Mouse (Mus musculus) stomach, embryonic 15.5 days (tissue): ENCODE measurements around the gene Kidins220. TPM values are rescaled to one million over a fixed set of nuclear protein-coding genes. Genes with fewer than 3 reads are reported as not detected.

ENCODE experiments used
- ATAC-seq: fragments of 200-750 bp; cut with Nextera tagmentation; 2 replicates; pipeline ENCODE4 v1.8.0; 2017; ENCODE audit warnings: low read depth, moderate number of reproducible peaks, moderate TSS enrichment; ENCODE audit not compliant: insufficient read depth, low FRiP score
- H3K27ac ChIP-seq: fragments of 300-500 bp; sonication (generic); 2 replicates; pipeline ENCODE4 v1.5.1; 2015; ENCODE audit warnings: mild to moderate bottlenecking, inconsistent platforms
- H3K27me3 ChIP-seq: fragments of 300-500 bp; sonication (generic); replicated peaks from 2 replicates; pipeline ENCODE4 v1.6.1; 2015; ENCODE audit warnings: inconsistent platforms
- H3K36me3 ChIP-seq: fragments of 300-500 bp; sonication (generic); 2 replicates; pipeline ENCODE4 v1.6.1; 2015; ENCODE audit warnings: inconsistent platforms
- H3K4me1 ChIP-seq: fragments of 300-500 bp; sonication (generic); 2 replicates; pipeline ENCODE4 v1.6.1; 2015; ENCODE audit warnings: inconsistent platforms
- H3K4me2 ChIP-seq: fragments of 300-500 bp; sonication (generic); 2 replicates; pipeline ENCODE4 v1.6.1; 2015; ENCODE audit warnings: mild to moderate bottlenecking, inconsistent platforms
- H3K4me3 ChIP-seq: fragments of 300-500 bp; sonication (generic); replicated peaks from 2 replicates; pipeline ENCODE4 v1.5.1; 2015; ENCODE audit warnings: inconsistent platforms
- H3K9ac ChIP-seq: fragments of 300-500 bp; sonication (generic); 2 replicates; pipeline ENCODE4 v1.6.1; 2015; ENCODE audit warnings: inconsistent platforms
- H3K9me3 ChIP-seq: fragments of 300-500 bp; sonication (generic); 2 replicates; pipeline ENCODE4 v1.6.1; 2016; ENCODE audit warnings: inconsistent platforms
- WGBS: fragments of 180-500 bp; shearing (Covaris S2); methylation state at CpG from one replicate; pipeline ENCODE4 v1.1.7; 2015; 5-methylcytosine and 5-hydroxymethylcytosine counted together
- polyA plus RNA-seq: library from polyadenylated mRNA; unstranded; fragments of >200 nt; fragmentation: Nextera tagmentation; extraction: Ambion mirVana; gene quantifications from 2 replicates; pipeline ENCODE4 v1.2.1, GENCODE M21; 2015

Gene Kidins220
- polyA plus RNA-seq, 1 experiment from 2014 or later = 25.5 TPM

DNA sequence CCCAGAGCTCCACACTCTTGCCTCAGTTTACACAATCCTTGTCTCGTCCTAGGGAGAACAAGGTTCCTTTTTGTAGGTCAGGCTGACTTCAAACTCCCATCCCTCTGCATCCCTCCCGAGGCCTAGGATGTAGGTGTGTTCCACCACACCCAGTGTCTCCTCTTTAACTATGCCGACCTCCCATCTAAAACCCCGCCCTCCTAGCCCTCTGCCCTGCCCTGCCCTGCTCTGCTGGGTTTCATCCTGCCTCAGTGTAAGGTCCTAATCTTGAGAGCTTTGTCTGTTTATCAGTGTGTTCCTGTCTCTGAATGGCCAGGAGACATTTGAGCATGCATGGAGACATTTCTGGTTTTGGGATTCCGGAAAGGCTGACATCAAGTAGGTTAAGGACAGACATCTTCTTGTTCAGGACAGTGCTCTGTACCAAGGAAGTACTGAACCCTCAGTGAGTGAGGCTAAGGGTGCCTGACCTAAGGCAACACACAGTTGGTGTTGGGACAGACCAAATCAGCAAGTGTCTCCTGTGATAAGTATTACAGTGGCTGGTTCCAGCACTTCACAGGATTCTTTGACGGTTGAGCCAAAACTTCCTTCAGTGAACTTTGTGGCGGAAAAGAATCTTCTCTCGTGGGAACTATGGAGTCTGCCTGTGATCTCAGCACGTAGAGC is 32.0 kb upstream of the Kidins220 start:
- Histone ChIP-seq H3K27me3 (no peaks in the 10 kb centered on the region), H3K9me3 (no peaks in the 10 kb centered on the region), H3K9ac (no peak overlapping the region), H3K27ac (no peak overlapping the region), H3K4me3 (no peak overlapping the region), H3K4me2 (no peak overlapping the region), H3K36me3 (peaks cover 3% of the 10 kb centered on the region; the same call in 1 of the 2 replicates), H3K4me1 (no peaks in the 10 kb centered on the region)
- WGBS = 79% methylated on average over 9 of the region's 9 CpGs
- peak; percentile 73; the same call in 1 of the 2 replicates for ATAC-seq

GRCm38 (mm10) chr12:24943427-24943826 is 31.3 kb upstream of the Kidins220 start:
- no peak overlapping the region for H3K27ac ChIP-seq
- H3K9ac ChIP-seq = no peak overlapping the region
- H3K9me3 ChIP-seq = no peaks in the 10 kb centered on the region
- H3K4me1 ChIP-seq = no peaks in the 10 kb centered on the region
- H3K4me2 ChIP-seq = no peak overlapping the region
- 82% methylated on average over 4 of the region's 4 CpGs for WGBS
- no peaks in the 10 kb centered on the region for H3K27me3 ChIP-seq
- H3K4me3 ChIP-seq = no peak overlapping the region
- ATAC-seq = no peak
- H3K36me3 ChIP-seq = peaks cover 3% of the 10 kb centered on the region; the same call in 1 of the 2 replicates

DNA sequence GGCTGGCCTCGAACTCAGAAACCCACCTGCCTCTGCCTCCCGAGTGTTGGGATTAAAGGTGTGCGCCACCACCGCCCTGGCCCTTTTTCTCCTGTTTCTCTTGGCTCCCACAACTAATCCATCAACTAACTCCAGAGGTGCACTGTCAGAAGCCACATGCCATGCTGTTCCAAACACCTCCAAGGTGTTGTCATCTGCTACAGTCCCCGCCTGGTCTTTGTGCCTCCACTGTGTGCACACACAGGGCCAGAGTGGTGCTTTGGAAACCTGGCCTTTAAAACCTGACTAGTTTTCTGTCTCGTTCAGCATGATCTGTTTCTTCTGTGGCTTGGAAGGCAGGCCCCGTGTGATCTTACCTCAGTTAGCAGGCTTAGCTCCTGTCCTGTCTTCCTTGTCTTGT is 30.1 kb upstream of the Kidins220 start:
- Histone ChIP-seq H3K4me1 (no peaks in the 10 kb centered on the region), H3K36me3 (peaks cover 3% of the 10 kb centered on the region; the same call in 1 of the 2 replicates), H3K9me3 (no peaks in the 10 kb centered on the region), H3K4me3 (no peak overlapping the region), H3K4me2 (no peak overlapping the region), H3K27ac (no peak overlapping the region), H3K9ac (no peak overlapping the region), H3K27me3 (no peaks in the 10 kb centered on the region)
- WGBS = 88% methylated on average over 7 of the region's 7 CpGs
- no peak for ATAC-seq

- Histone ChIP-seq H3K4me1 (no peaks in the 10 kb centered on the region), H3K36me3 (peaks cover 14% of the 10 kb centered on the region), H3K27me3 (no peaks in the 10 kb centered on the region), H3K4me2 (no peak overlapping the region), H3K27ac (no peak overlapping the region), H3K9me3 (no peaks in the 10 kb centered on the region), H3K4me3 (no peak overlapping the region), H3K9ac (no peak overlapping the region)
- 88% methylated on average over 14 of the region's 14 CpGs for WGBS
- no peak for ATAC-seq
These were observed 27.7 kb upstream of the Kidins220 start for GRCm38 (mm10) chr12:24947065-24947464.

GRCm38 (mm10) chr12:24948344-24948743 is 26.4 kb upstream of the Kidins220 start:
- Histone ChIP-seq H3K4me3 (no peak overlapping the region), H3K4me1 (no peaks in the 10 kb centered on the region), H3K36me3 (peaks cover 14% of the 10 kb centered on the region), H3K9ac (no peak overlapping the region), H3K9me3 (no peaks in the 10 kb centered on the region), H3K4me2 (no peak overlapping the region), H3K27me3 (no peaks in the 10 kb centered on the region), H3K27ac (no peak overlapping the region)
- 59% methylated on average over 3 of the region's 3 CpGs for WGBS
- no peak for ATAC-seq

GRCm38 (mm10) chr12:24950376-24951046 is 24.2 kb upstream of the Kidins220 start:
- Histone ChIP-seq H3K27ac (no peak overlapping the region), H3K4me1 (no peaks in the 10 kb centered on the region), H3K36me3 (peaks cover 12% of the 10 kb centered on the region), H3K4me3 (no peak overlapping the region), H3K9me3 (no peaks in the 10 kb centered on the region), H3K27me3 (no peaks in the 10 kb centered on the region), H3K4me2 (no peak overlapping the region), H3K9ac (no peak overlapping the region)
- no peak for ATAC-seq
- WGBS = 90% methylated on average over 7 of the region's 7 CpGs

GRCm38 (mm10) chr12:24952147-24952546 is 22.6 kb upstream of the Kidins220 start:
- Histone ChIP-seq H3K27ac (no peak overlapping the region), H3K9me3 (no peaks in the 10 kb centered on the region), H3K27me3 (no peaks in the 10 kb centered on the region), H3K9ac (no peak overlapping the region), H3K4me3 (no peak overlapping the region), H3K4me1 (no peaks in the 10 kb centered on the region), H3K4me2 (no peak overlapping the region), H3K36me3 (peaks cover 12% of the 10 kb centered on the region)
- WGBS = 49% methylated on average over 6 of the region's 6 CpGs
- 0 out of 2 replicates have a peak, but pooled peaks have one; percentile 11 for ATAC-seq

DNA sequence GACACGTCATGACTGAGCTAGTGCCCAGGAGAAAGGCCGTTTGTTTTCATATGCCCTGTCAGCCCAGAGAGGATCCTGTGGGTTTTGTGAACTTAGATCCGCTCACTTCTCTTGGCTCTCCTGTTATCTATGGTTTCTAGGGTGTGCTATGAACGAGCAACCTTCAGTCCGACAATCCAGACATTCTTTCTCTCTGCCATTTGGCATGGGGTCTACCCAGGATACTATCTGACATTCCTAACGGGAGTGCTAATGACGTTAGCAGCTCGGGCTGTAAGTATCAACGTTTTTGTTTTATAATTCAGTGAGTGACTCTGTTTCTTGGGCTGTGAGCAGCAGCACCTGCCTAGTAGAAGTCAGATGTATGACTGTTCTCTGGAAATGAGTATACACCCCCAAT is 19.6 kb upstream of the Kidins220 start:
- no peaks in the 10 kb centered on the region for H3K9me3 ChIP-seq
- ATAC-seq = no peak
- H3K4me1 ChIP-seq = no peaks in the 10 kb centered on the region
- no peak overlapping the region for H3K27ac ChIP-seq
- H3K4me2 ChIP-seq = no peak overlapping the region
- peaks cover 12% of the 10 kb centered on the region for H3K36me3 ChIP-seq
- H3K9ac ChIP-seq = no peak overlapping the region
- H3K4me3 ChIP-seq = no peak overlapping the region
- WGBS = 75% methylated on average over 9 of the region's 9 CpGs
- H3K27me3 ChIP-seq = no peaks in the 10 kb centered on the region

DNA sequence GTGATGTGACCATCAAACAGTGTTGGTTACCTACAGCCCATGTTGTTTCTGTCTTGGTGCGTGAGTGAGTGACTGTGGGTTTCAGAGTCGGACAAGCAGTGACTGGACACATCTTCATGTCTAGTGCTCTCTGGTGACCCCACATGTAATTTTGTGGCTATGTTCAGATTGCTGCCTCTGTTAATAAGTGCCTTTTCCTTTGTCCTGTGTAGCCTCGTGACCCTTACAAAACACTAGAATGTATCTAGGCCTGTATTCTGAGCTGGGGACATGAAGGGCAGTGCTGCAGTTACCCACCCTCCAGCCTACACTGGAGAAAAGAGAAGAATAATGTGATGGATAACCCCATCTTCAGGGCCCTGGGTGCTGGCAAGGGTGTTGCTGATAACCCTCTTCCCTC is 16.2 kb upstream of the Kidins220 start:
- Histone ChIP-seq H3K4me1 (no peaks in the 10 kb centered on the region), H3K36me3 (no peaks in the 10 kb centered on the region), H3K4me3 (no peak overlapping the region), H3K27me3 (no peaks in the 10 kb centered on the region), H3K9me3 (no peaks in the 10 kb centered on the region), H3K9ac (no peak overlapping the region), H3K4me2 (no peak overlapping the region), H3K27ac (no peak overlapping the region)
- ATAC-seq = no peak
- WGBS = 93% methylated on average over 3 of the region's 3 CpGs

DNA sequence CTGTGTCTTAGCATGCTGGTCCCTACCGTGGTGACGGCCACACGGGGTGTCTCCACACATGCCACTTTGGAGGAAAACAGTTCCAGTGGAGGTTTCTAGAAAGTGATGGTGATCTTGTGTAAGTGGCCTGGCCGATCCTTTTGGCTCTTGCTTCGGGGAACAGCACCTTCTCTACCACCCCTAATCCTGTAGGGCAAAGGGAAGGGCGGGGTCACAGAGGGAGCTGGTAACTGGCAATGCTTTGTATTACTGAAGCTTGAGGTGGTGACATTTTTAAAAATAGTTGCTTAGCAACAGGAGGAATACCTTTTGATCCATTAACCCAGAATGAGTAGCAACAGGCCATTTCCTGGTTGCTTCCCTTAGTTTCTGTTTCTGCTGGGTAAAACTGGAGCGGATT is 12.9 kb upstream of the Kidins220 start:
- no peaks in the 10 kb centered on the region for H3K36me3 ChIP-seq
- no peaks in the 10 kb centered on the region for H3K4me1 ChIP-seq
- H3K4me2 ChIP-seq = no peak overlapping the region
- no peaks in the 10 kb centered on the region for H3K27me3 ChIP-seq
- H3K9ac ChIP-seq = no peak overlapping the region
- no peak overlapping the region for H3K27ac ChIP-seq
- H3K4me3 ChIP-seq = no peak overlapping the region
- WGBS = 89% methylated on average over 7 of the region's 7 CpGs
- ATAC-seq = no peak
- H3K9me3 ChIP-seq = no peaks in the 10 kb centered on the region

GRCm38 (mm10) chr12:24962362-24962967 is 12.3 kb upstream of the Kidins220 start:
- no peak overlapping the region for H3K4me2 ChIP-seq
- H3K9ac ChIP-seq = no peak overlapping the region
- WGBS = 82% methylated on average over 11 of the region's 11 CpGs
- no peak for ATAC-seq
- H3K4me3 ChIP-seq = no peak overlapping the region
- no peaks in the 10 kb centered on the region for H3K27me3 ChIP-seq
- no peaks in the 10 kb centered on the region for H3K9me3 ChIP-seq
- H3K4me1 ChIP-seq = no peaks in the 10 kb centered on the region
- no peak overlapping the region for H3K27ac ChIP-seq
- no peaks in the 10 kb centered on the region for H3K36me3 ChIP-seq

GRCm38 (mm10) chr12:24963393-24964022 is 11.2 kb upstream of the Kidins220 start:
- Histone ChIP-seq H3K9ac (no peak overlapping the region), H3K36me3 (no peaks in the 10 kb centered on the region), H3K9me3 (no peaks in the 10 kb centered on the region), H3K27ac (peak overlapping the region; percentile 72; the same call in 1 of the 2 replicates), H3K4me3 (no peak overlapping the region), H3K4me2 (no peak overlapping the region; the same call in 1 of the 2 replicates), H3K27me3 (no peaks in the 10 kb centered on the region), H3K4me1 (no peaks in the 10 kb centered on the region)
- no peak; the same call in 1 of the 2 replicates for ATAC-seq
- WGBS = 58% methylated on average over 13 of the region's 13 CpGs
